Mouse (Mus musculus) gastrocnemius, postnatal 25 days (tissue): Measurements from ENCODE around the gene Pdzrn3. TPM values are rescaled to one million over a fixed set of nuclear protein-coding genes. Genes with fewer than 3 reads are reported as not detected.
A peak's percentile ranks its signal among the peaks of the same experiment; 100 is the strongest.

Source experiments
- DNase-seq: peaks from one replicate; pipeline ENCODE4 v3.0.0; 2022
- total RNA-seq, 2 experiments: library from RNA; stranded (reverse); gene quantifications; 1 replicate in 1 of 2; 2 replicates in 1 of 2; pipeline ENCODE4 v1.2.3; 2021

The Pdzrn3 gene
- total RNA-seq, 2 experiments from 2014 or later, result 52.5 to 72.9 TPM

- DNase-seq, result no peak
Measured at GRCm38 (mm10) chr6:101372982-101373381, 4.7 kb downstream of the Pdzrn3 start.

GRCm38 (mm10) chr6:101366809-101367602 lies 10.7 kb downstream of the Pdzrn3 start:
- DNase-seq, result no peak

DNA sequence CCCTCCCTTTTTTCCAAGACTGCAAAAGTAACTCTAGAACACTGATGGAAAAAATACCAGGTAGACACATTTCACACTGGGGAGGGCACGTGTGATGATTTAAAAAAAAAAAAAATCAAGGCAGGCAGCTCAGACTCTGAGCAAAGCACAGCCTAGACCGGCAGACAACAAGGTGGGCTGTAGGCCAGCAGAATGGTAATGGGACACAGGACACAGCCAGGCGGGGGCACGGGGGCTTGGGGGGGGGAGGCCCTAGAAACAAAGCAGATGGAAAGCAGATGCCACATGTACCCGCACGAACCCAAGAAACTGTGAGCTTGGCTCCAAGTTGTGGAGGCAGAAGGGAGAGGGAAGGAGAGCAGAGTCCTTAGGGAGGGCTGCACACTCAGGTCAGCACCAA lies 11.9 kb downstream of the Pdzrn3 start:
- no peak for DNase-seq

- DNase-seq, result no peak
Measured at GRCm38 (mm10) chr6:101363904-101364303, 13.8 kb downstream of the Pdzrn3 start.

DNA sequence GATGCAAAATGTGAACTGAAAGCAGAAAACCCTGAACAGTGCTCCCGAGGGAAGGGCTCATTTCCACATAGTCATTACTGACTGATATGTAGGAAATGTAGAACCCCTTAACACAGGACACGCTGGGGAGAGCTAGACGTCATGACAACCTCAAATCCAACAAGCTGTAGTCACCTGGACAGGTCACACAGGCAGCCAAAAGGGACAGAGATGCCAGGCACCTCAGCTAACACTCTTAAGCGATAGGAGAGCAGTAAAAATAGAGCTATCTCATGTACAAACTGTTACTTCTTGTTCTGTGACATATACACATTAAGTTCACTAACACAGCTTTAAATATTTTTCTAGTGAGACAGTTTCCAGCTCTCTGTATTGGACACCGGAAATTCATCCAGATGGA lies 15.0 kb downstream of the Pdzrn3 start:
- no peak for DNase-seq

GRCm38 (mm10) chr6:101362268-101362667 lies 15.4 kb downstream of the Pdzrn3 start:
- DNase-seq, result no peak

- DNase-seq, result no peak
Measured at GRCm38 (mm10) chr6:101360211-101360737, 17.4 kb downstream of the Pdzrn3 start.

DNA sequence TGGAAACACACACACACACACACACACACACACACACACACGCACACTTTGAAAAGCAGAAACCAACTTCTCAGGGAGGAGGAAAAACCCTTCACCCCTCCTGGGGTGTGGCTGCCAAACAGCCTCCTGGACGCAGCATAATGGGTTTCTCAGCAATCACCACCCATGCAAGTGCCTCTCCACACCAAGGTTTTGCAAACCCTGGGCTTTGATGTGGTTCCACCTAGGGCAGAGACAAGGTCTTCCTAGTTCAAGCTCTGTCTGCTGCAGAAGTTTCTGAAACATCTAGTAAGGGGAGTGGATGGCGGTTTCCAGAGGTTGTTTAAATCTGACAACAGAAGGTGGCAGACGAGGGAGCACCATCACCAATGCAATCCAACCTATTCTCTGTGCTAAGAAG lies 18.1 kb downstream of the Pdzrn3 start:
- no peak for DNase-seq

- no peak for DNase-seq
Measured at GRCm38 (mm10) chr6:101354887-101355286, 22.8 kb downstream of the Pdzrn3 start.

GRCm38 (mm10) chr6:101354230-101354881 lies 23.3 kb downstream of the Pdzrn3 start:
- DNase-seq, result peak; percentile 40

DNA sequence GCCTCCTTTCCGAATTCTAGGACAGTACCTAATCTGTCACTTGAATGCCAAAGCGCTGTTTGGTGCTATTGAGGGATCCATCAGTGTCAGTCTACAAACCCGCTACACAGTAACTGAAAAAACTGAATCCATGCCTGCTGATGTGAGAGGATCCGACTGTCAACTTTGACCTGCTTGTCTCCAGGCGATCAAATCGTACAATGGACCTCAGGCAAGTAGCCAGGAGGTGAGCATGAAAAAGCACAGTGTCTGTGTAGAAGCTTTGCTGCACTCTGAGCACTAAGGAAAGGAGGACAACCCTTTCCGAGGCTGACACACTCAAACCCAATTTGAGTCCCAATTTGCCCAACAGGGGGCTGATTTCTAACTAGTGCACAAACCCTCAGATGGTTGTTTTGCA lies 24.0 kb downstream of the Pdzrn3 start:
- DNase-seq, result no peak

- DNase-seq, result no peak
Measured at GRCm38 (mm10) chr6:101352626-101353025, 25.1 kb downstream of the Pdzrn3 start.

DNA sequence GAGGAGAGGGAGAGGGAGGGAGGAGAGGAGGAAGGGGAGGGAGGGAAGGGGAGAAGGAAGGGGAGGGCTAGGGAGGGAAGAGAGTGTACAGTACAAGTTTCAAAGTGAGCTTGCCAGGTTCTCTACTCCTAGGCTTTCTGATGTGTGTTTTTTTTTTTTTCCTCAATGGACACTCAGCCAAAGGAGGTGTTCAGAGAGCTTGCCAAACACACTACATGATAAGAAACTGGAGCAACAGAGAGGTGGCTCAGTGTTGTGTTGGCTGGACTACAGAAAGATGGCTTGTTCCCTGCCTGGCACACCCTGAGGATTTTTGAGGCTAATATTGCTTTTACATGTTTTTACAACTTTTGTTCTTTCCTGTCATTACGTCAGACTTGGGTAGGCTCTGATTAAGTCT lies 26.6 kb downstream of the Pdzrn3 start:
- DNase-seq, result no peak

DNA sequence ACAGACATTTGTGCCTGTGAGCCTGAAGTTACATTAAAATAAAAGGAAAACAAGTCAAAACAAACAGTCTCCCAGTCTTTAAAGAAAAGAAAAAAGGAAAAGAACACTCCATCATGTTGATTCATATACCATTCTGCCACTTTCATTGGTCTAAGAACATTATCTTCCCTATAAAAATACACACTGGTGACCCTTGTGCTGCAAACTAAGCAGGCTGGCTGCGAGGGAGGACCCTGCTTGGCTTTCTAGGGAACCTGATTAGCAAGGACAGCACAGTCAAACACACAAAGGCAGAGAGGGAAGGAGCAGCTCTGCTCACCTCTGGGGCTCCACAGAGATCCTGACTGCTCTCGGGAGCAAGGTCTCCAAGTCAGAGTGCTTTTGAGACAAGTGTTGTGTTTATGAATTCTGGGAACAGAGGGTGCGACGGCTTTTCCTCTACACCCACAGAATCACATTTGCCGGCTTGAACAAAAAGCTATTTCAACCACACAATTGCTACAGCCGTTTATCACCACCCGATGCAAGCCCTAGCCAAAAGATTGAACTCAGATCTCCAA lies 27.2 kb downstream of the Pdzrn3 start:
- no peak for DNase-seq

GRCm38 (mm10) chr6:101348496-101348895 lies 29.2 kb downstream of the Pdzrn3 start:
- no peak for DNase-seq

GRCm38 (mm10) chr6:101340051-101340450 lies 37.6 kb downstream of the Pdzrn3 start:
- DNase-seq, result peak; percentile 45

DNA sequence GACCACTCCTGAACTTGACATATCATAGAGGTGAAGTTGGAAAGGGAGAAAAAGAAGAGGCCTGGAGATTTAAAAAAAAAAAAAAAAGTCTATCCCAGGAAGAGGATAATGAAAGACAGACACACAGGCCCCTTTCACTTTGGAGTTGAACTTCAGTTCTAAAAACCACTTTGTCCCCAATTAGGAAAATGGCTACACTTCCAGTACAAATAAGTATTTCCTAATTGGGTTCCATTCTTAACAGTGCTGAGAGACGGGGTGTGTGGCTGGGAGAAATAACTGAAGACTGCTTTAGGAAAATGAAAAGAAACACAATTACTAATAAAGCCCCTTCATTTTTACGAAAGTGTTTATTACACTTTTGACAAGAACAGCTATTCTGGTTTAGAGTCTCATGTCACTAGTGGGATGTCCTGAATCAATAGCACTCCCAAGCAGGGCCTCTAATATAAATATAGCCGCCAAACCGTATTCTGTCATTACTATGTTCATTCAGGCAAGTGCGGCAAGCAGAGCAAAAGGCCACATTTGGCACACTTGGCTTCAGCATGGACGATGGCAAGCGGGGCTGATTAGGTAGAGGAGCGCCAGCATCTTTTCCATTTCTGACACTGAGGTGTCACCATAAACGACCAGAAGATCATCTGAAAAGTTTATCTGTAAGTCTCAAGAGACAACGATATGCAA lies 39.7 kb downstream of the Pdzrn3 start:
- DNase-seq, result no peak

GRCm38 (mm10) chr6:101336660-101337059 lies 41.0 kb downstream of the Pdzrn3 start:
- no peak for DNase-seq

DNA sequence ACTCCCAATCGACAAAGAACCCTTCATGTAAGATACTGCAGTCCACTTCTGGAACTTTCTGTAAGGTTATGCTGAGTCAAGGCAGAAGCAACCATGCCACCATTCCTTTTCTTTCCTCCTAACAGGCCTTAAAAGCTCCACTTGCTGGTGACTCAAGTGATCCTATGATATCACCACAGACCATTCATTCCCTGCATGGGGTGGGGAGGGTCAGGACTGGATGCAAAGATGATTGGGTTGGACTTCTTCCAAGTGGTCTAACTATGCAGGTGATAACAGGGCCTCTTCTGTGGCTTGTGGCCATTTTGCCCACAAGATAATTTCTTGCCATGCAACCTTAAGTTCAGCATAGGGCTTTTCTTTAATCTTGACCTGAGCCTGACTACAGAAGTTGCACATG lies 42.0 kb downstream of the Pdzrn3 start:
- DNase-seq, result no peak

GRCm38 (mm10) chr6:101334495-101334894 lies 43.2 kb downstream of the Pdzrn3 start:
- DNase-seq, result no peak

- no peak for DNase-seq
Measured at GRCm38 (mm10) chr6:101330392-101330791, 47.3 kb downstream of the Pdzrn3 start.

DNA sequence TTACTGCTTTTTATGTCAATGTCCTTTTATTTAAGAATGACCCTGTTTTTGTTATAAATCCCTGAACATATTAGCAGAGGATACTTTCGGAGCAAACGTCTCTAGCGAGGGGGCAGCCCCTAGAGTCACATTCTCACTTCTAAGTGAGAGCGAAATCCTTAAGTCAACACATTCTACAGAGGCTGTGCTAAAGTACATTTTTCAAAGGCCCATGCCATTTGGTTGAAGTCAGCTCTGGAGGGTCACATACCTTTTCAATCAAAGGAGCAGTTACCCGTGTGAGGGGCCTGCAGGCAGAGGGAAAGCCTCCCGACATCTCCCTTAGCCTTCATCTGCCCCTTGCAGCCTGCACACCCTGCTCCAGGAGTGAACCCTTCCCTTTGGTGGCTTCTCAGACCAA lies 48.2 kb downstream of the Pdzrn3 start:
- DNase-seq, result no peak

DNA sequence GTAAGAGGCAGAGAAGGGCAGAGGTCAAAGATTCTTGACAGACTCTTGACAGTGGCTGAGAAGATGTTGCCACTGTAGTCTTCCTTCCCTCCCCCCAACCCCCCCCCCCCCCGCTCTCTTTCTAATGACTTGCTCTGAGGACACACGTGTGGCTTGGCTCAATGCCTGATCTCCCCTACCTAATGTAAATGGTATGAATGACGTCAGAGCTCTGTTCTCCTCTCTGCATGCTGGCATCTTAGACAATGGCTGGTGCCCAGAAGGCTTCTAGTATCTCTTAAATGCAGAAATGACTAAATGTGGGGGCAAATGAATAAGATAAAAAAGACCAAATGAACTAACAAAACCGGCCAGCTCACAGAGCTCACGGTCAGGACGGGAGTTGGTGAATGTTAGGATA lies 49.2 kb downstream of the Pdzrn3 start:
- DNase-seq, result no peak
